Mouse (Mus musculus) spleen, adult 2 months (tissue): ENCODE results near the gene 1700019N19Rik.

Experiments
- CTCF ChIP-seq: fragments of 200-500 bp; IDR thresholded peaks from 2 replicates; pipeline ENCODE4 v1.5.1; 2011; ENCODE audit warnings: mild to moderate bottlenecking, inconsistent platforms; ENCODE audit not compliant: insufficient read depth, insufficient read length, insufficient replicate concordance; ENCODE audit errors: extremely low read depth
- POLR2A ChIP-seq: fragments of 200-500 bp; IDR thresholded peaks from 2 replicates; pipeline ENCODE4 v1.6.1; 2011; ENCODE audit warnings: low read depth, low read length, inconsistent platforms

DNA sequence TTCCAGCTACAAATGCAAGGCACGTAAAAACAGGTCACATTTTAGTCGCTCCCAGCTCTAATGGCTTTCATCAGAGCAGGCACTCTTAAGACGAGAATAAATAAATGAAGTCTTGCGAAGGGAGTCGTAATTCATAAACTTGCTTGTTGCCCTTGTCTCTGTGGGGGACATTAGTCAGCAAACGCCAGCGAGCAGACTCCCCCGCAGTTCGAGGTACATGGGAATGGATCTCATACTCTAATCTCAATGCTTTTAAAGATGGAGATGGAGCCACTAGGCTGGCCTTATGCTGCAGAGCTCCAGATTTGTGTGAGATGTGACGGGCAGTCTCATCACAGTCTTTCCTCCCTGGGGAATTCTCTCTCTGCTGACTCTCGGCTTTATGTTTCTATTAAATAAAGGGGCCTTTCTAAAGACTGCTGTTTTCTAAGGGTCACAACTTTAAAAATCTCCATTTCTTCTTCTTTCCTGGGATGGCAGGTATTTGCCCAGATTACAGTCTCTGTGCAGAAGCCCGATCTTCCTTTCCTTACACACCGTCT is 39.4 kb upstream of the 1700019N19Rik start:
- TF ChIP-seq CTCF, result no peak
- TF ChIP-seq POLR2A, result no peak
